Mouse (Mus musculus): ENCODE results near the gene Olfr43. TPM values are rescaled to one million over a fixed set of nuclear protein-coding genes. Genes with fewer than 3 reads are reported as not detected.

The Olfr43 gene
- not detected in 2 replicates for polyA plus RNA-seq (2012; ENCODE audit: low replicate concordance)

DNA sequence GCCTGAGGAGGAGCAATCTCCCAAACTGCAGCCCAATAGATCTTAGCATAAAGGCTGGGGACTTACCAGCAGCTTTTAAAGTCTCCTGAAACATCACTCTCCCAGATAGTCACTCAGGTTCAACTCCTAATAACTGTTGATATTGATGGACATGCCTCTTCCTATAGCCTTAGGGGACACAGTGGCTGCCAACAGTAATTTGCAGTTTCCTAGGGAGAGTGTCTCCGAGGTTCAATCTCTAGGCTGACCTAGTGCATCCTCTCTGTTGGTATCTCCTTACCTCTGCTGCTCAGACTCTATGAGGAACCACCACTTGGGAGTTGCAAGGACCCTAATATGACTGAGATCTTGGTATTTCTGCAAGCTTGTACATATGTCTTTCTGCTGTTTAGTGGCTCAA, at the start of gene Olfr43:
Olfr43 (minus strand) TSS at position 101 of the 400 bp plus-strand sequence.

DNA sequence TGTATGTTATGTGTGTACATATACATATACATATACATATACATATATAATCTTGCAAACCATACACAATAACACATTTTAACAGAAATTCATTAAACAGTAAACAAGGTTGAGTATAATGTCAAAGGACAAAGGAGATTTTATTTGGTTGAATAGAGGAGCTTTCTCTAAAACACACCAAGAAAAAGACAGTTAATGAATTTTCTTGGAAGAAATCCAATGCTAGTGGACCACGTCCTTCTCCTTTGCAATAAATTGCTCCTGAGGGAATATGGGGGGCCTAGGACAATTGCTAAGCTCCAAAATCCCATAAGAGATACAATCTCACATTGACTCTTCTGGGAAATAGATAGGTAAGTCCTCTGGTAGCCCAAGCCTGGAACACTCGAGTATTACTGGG, 48.3 kb upstream of the Olfr43 start, which contains the start of gene Olfr406:
Olfr406 (plus strand) TSS at position 301 of the 400 bp plus-strand sequence.

DNA sequence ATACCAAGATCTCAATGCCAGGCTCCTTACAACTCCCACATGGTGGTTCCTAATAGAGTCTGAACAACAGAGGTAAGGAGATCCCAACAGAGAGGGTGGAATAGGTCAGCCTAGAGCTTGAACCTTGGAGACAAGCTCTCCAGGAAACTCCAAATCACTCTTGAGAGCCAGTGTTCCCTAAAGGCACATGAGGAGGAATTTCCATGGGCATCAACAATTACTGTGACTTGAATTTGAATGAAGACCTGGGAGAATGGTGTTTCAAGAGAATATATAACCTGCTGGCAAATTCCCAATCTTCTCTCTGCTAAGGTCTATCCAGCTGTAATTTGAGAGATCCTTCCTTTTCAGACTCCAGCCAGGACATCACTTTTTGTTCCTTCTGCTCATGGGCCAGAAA, 25.2 kb downstream of the Olfr43 start, which contains the start of gene Olfr403:
Olfr403 (plus strand) TSS at position 301 of the 400 bp plus-strand sequence.

Other genes starting within 250 kb of the Olfr43 start
- gene Olfr398, start 221.0 kb downstream of the Olfr43 start, polyA plus RNA-seq (2012; ENCODE audit: low replicate concordance) = not detected in 2 replicates
- not detected in 2 replicates for gene Olfr139, start 154.8 kb downstream of the Olfr43 start, polyA plus RNA-seq (2012; ENCODE audit: low replicate concordance)
- 0.18 TPM in 1 of 2 replicates, not detected in the other for gene Olfr399, start 154.8 kb downstream of the Olfr43 start, polyA plus RNA-seq (2012; ENCODE audit: low replicate concordance)
- gene Zfp616, start 141.4 kb downstream of the Olfr43 start, polyA plus RNA-seq (2012; ENCODE audit: low replicate concordance) = 0.06 TPM in 1 of 2 replicates, not detected in the other
- gene Olfr401, start 97.7 kb downstream of the Olfr43 start, polyA plus RNA-seq (2012; ENCODE audit: low replicate concordance) = not detected in 2 replicates
- gene Olfr402, start 57.9 kb downstream of the Olfr43 start, polyA plus RNA-seq (2012; ENCODE audit: low replicate concordance) = not detected in 2 replicates
- gene Olfr403, start 25.1 kb downstream of the Olfr43 start, polyA plus RNA-seq (2012; ENCODE audit: low replicate concordance) = not detected in 2 replicates
- gene Olfr406, start 48.4 kb upstream of the Olfr43 start, polyA plus RNA-seq (2012; ENCODE audit: low replicate concordance) = not detected in 2 replicates
- not detected in 2 replicates for gene Olfr59, start 72.4 kb upstream of the Olfr43 start, polyA plus RNA-seq (2012; ENCODE audit: low replicate concordance)
- gene Olfr410, start 126.7 kb upstream of the Olfr43 start, polyA plus RNA-seq (2012; ENCODE audit: low replicate concordance) = 0.05 TPM in 1 of 2 replicates, not detected in the other
- not detected in 2 replicates for gene Olfr411, start 141.3 kb upstream of the Olfr43 start, polyA plus RNA-seq (2012; ENCODE audit: low replicate concordance)
- not detected in 2 replicates for gene Olfr412, start 150.7 kb upstream of the Olfr43 start, polyA plus RNA-seq (2012; ENCODE audit: low replicate concordance)

Measured in leukemia stem cell, adult 10-12 weeks (primary cell).